Mouse (Mus musculus): Measurements from ENCODE around the gene Cilp2.

DNA sequence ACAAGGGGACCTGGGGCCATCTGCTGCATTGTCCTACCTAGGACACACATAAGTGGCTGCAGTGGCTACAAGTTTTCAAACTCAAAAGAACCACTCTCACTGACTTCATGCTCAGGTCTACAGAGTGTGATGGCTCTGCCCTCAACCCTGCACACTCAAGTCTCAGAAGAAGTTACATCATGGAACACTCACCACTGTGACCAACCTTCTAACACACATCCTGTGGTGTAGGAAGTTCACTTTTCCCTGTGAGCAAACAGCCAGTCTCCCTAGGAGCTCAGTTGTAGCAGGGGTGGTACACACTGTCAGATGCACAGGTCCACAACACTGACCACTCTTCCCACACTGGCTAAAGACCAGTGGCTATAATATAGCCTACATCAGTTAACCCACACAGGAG, 31.0 kb upstream of the Cilp2 start:
- TF ChIP-seq CTCF (IDR thresholded peaks at IDR 0.05) (no peak), EP300 (IDR thresholded peaks at IDR 0.05) (no peak)
